ENCODE assay signal across 8 mouse cellular contexts in genomic region chr4:108847715-108848504, GRCm38 (mm10). TPM values are rescaled to one million over a fixed set of nuclear protein-coding genes. Genes with fewer than 3 reads are reported as not detected.
DNase-seq lines count a peak whose midpoint lies in the region; ATAC-seq and TF ChIP-seq lines count a peak whose summit lies in the region.

Gene Kti12, plus strand, starts transcription at chr4:108847785.

- H3K27me3 ChIP-seq in G1E (ENCODE audit: insufficient read depth, low read length) = no peaks in the 10 kb centered on the region
- H3K27me3 ChIP-seq in forebrain, postnatal 0 days (ENCODE audit: insufficient read depth, low read length) = no peaks in the 10 kb centered on the region
- no peaks in the 10 kb centered on the region for H3K27me3 ChIP-seq in lung, embryonic 15.5 days

- peaks cover 25% of the 10 kb centered on the region; the same call in 1 of the 2 replicates for H3K4me1 ChIP-seq in G1E (ENCODE audit: insufficient read depth, low read depth, low read length)
- peaks cover 16% of the 10 kb centered on the region for H3K4me1 ChIP-seq in forebrain, postnatal 0 days (ENCODE audit: insufficient read depth)
- H3K4me1 ChIP-seq in lung, embryonic 15.5 days = peaks cover 37% of the 10 kb centered on the region

- peaks cover 23% of the 10 kb centered on the region for H3K36me3 ChIP-seq in G1E (replicated peaks)
- H3K36me3 ChIP-seq in forebrain, postnatal 0 days (ENCODE audit: insufficient read depth) = no peaks in the 10 kb centered on the region
- 0 out of 2 replicates have a peak, but pooled peaks cover 5% of the 10 kb centered on the region for H3K36me3 ChIP-seq in lung, embryonic 15.5 days

- 1% methylated on average over 77 of the region's 77 CpGs for WGBS in forebrain, postnatal 0 days
- under 1% methylated on average over 77 of the region's 77 CpGs for WGBS in lung, embryonic 15.5 days

- no peak for TF ChIP-seq CTCF in G1E (IDR thresholded peaks at IDR 0.05; ENCODE audit: low read depth, low read length)
- TF ChIP-seq CTCF in forebrain, postnatal 0 days (IDR thresholded peaks at IDR 0.05; ENCODE audit: low read depth) = no peak

- H3K27ac ChIP-seq in forebrain, postnatal 0 days (ENCODE audit: low read depth, low read length) = peak within 1 kb of the TSS; percentile 85
- H3K27ac ChIP-seq in lung, embryonic 15.5 days = peak within 1 kb of the TSS; percentile 95

- H3K9ac ChIP-seq in forebrain, postnatal 0 days = peak within 1 kb of the TSS; percentile 61
- H3K9ac ChIP-seq in lung, embryonic 15.5 days = peak within 1 kb of the TSS; percentile 77

- peak within 1 kb of the TSS; percentile 100 for H3K4me3 ChIP-seq in G1E (ENCODE audit: low read depth, low read length)
- H3K4me3 ChIP-seq in forebrain, postnatal 0 days (ENCODE audit: low read depth, low read length) = peak within 1 kb of the TSS; percentile 59
- H3K4me3 ChIP-seq in lung, embryonic 15.5 days = peak within 1 kb of the TSS; percentile 95

- DNase-seq in G1E (ENCODE audit: low spot score) = peak; percentile 84
- peak; percentile 85 to 87 for DNase-seq in cerebellum, adult 18-20 months
- peak; percentile 88 for DNase-seq in forebrain, postnatal 0 days
- DNase-seq in heart, postnatal 4 days = peak; percentile 83
- DNase-seq in layer of hippocampus, adult 8-10 months (ENCODE audit: low spot score in 2 of 2) = peak; percentile 80 to 85
- peak; percentile 71 for DNase-seq in ovary, adult 18-20 months (ENCODE audit: low spot score)
- DNase-seq in thymus, postnatal 0 days (ENCODE audit: low spot score) = peak; percentile 86

- H3K9me3 ChIP-seq in G1E (replicated peaks) = no peaks in the 10 kb centered on the region
- no peaks in the 10 kb centered on the region for H3K9me3 ChIP-seq in forebrain, postnatal 0 days (ENCODE audit: low read length)
- no peaks in the 10 kb centered on the region for H3K9me3 ChIP-seq in lung, embryonic 15.5 days

- ATAC-seq in G1E (ENCODE audit: extremely low read depth, insufficient number of reproducible peaks, low FRiP score, poor library complexity, severe bottlenecking) = peak; percentile 92
- ATAC-seq in forebrain, postnatal 0 days = peak; percentile 97
- peak; percentile 75 for ATAC-seq in lung, embryonic 15.5 days (ENCODE audit: borderline replicate concordance, extremely low read depth, low FRiP score, low TSS enrichment)

- peak within 1 kb of the TSS; percentile 94 for H3K4me2 ChIP-seq in forebrain, postnatal 0 days (ENCODE audit: low read depth)
- peak within 1 kb of the TSS; percentile 89 for H3K4me2 ChIP-seq in lung, embryonic 15.5 days

RNA-seq across cellular contexts. Expression of gene Kti12, which starts in this region (rescaled TPM):
- total RNA-seq in G1E (2014; fragmentation: Nextera tagmentation) (32.5 and 34.4 TPM in 2 replicates), G1E (2017) (36.9 and 39.3 TPM in 2 replicates)
- 89.1 and 98.8 TPM in 2 replicates for polyA plus RNA-seq in G1E (2012)
- total RNA-seq in forebrain, postnatal 0 days (2014; rRNA removed) = 20.1 and 34.4 TPM in 2 replicates
- polyA plus RNA-seq in forebrain, postnatal 0 days (2015; fragmentation: Nextera tagmentation; extraction: Ambion mirVana) = 26.3 and 32.2 TPM in 2 replicates
- 10 to 100 TPM; 16.5 to 17.2 TPM for total RNA-seq in heart, postnatal 4 days (2021)
- total RNA-seq in layer of hippocampus, adult 8-10 months (2022) = 10 to 100 TPM; 18.1 to 19.5 (median 18.8) TPM
- polyA plus RNA-seq in lung, embryonic 15.5 days (2015; fragmentation: Nextera tagmentation; extraction: Ambion mirVana) = 55.1 and 58.6 TPM in 2 replicates
- 81.5 and 83.2 TPM in 2 replicates for polyA plus RNA-seq in thymus, postnatal 0 days (2015; fragmentation: Nextera tagmentation; extraction: Ambion mirVana)

Comparison
In these comparisons a context has a peak if more than half of its experiments do, and no peak if none do; other contexts are left out.
1. Peak in every context shown above with its lines: DNase-seq, ATAC-seq, H3K4me3 ChIP-seq and H3K27ac ChIP-seq.